Comparison of ENCODE assay signal across 19 mouse cellular contexts in the genomic region with DNA sequence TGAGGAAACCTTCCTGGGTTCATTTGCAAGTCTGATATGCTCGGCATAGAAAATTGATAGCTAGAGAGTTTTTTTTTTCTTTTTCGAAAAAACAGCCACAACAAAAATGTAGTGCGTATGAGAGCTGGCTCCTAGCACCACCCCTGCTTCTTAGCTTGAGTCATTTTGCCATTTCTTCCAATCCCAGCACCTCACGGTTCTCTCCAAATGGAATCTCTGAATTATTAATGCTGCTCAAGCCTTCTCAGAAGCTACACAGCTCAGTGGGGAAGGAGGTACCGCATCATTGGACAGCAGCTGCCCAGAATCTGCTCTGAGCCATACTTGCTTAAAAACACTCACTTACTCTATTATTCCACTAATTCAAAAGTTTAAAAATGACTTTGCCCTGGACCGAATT.
DNase-seq lines count a peak whose midpoint lies in the region; ATAC-seq and TF ChIP-seq lines count a peak whose summit lies in the region.
"Had no signal": no experiment of that assay in that cellular context is flagged by ENCODE, and none has a peak within 500 bp of the region (broad histone marks: within the 10 kb centered on the region; RNA-seq: fewer than 3 reads in every experiment).

No protein-coding gene starts in this region.

- no peak overlapping the region for H3K9ac ChIP-seq in heart, embryonic 12.5 days
- no peak overlapping the region for H3K9ac ChIP-seq in hindbrain, embryonic 16.5 days (ENCODE audit: low read depth, low read length)
- H3K9ac ChIP-seq in neural tube, embryonic 14.5 days (replicated peaks; ENCODE audit: low read depth, low read length): no peak overlapping the region
- H3K9ac ChIP-seq: limb, embryonic 13.5 days; liver, embryonic 14.5 days had no signal

- no peak for TF ChIP-seq CTCF in brain, embryonic 14.5 days (IDR thresholded peaks at IDR 0.05; ENCODE audit: borderline replicate concordance, extremely low read depth, insufficient read depth, insufficient read length)

- H3K27ac ChIP-seq in heart, embryonic 12.5 days (ENCODE audit: poor library complexity, severe bottlenecking): no peak overlapping the region
- H3K27ac ChIP-seq in hindbrain, embryonic 16.5 days (ENCODE audit: low read depth, low read length): peak overlapping the region; percentile 64
- no peak overlapping the region for H3K27ac ChIP-seq in neural tube, embryonic 14.5 days (ENCODE audit: low read depth, low read length)
- H3K27ac ChIP-seq: limb, embryonic 13.5 days; liver, embryonic 14.5 days had no signal

- 73% methylated on average over 6 of the region's 6 CpGs for WGBS in heart, embryonic 12.5 days
- WGBS in hindbrain, embryonic 16.5 days: 35% methylated on average over 6 of the region's 6 CpGs
- WGBS in neural tube, embryonic 14.5 days: 34% methylated on average over 6 of the region's 6 CpGs

- H3K4me2 ChIP-seq in heart, embryonic 12.5 days: no peak overlapping the region
- H3K4me2 ChIP-seq in hindbrain, embryonic 16.5 days (ENCODE audit: low read length): peak overlapping the region; percentile 39
- peak overlapping the region; percentile 21; the same call in 1 of the 2 replicates for H3K4me2 ChIP-seq in neural tube, embryonic 14.5 days (ENCODE audit: low read depth, low read length)
- H3K4me2 ChIP-seq: limb, embryonic 13.5 days had no signal

- H3K4me1 ChIP-seq in heart, embryonic 12.5 days (replicated peaks): no peaks in the 10 kb centered on the region
- peaks cover 9% of the 10 kb centered on the region for H3K4me1 ChIP-seq in hindbrain, embryonic 16.5 days (ENCODE audit: control insufficient read depth, insufficient read depth, low read depth, low read length)
- H3K4me1 ChIP-seq in neural tube, embryonic 14.5 days (ENCODE audit: control insufficient read depth, insufficient read depth, low read length): peaks cover 16% of the 10 kb centered on the region
- H3K4me1 ChIP-seq: megakaryocyte, embryonic 14.5 days had no signal

- ATAC-seq in heart, embryonic 12.5 days (ENCODE audit: insufficient number of reproducible peaks, low FRiP score): no peak
- peak; percentile 77 for ATAC-seq in hindbrain, embryonic 16.5 days
- peak; percentile 77 for ATAC-seq in neural tube, embryonic 14.5 days (ENCODE audit: low read depth)
- ATAC-seq in megakaryocyte, adult 5-6 weeks (ENCODE audit: poor library complexity, severe bottlenecking): no peak
- ATAC-seq: lung, postnatal 0 days had no signal

- no peak for TF ChIP-seq POLR2A in brain, embryonic 14.5 days (IDR thresholded peaks at IDR 0.05; ENCODE audit: borderline replicate concordance, extremely low read depth, insufficient read depth, insufficient read length, poor library complexity, severe bottlenecking)

- no peaks in the 10 kb centered on the region for H3K27me3 ChIP-seq in heart, embryonic 12.5 days (replicated peaks)
- H3K27me3 ChIP-seq in hindbrain, embryonic 16.5 days (replicated peaks; ENCODE audit: control insufficient read depth, insufficient read depth, low read length): no peaks in the 10 kb centered on the region
- no peaks in the 10 kb centered on the region for H3K27me3 ChIP-seq in neural tube, embryonic 14.5 days (ENCODE audit: control insufficient read depth, insufficient read depth, low read length)
- H3K27me3 ChIP-seq: limb, embryonic 13.5 days; megakaryocyte, embryonic 14.5 days had no signal

- no peak overlapping the region for H3K4me3 ChIP-seq in heart, embryonic 12.5 days
- no peak overlapping the region for H3K4me3 ChIP-seq in hindbrain, embryonic 16.5 days (ENCODE audit: low read length)
- H3K4me3 ChIP-seq in neural tube, embryonic 14.5 days (ENCODE audit: low read depth, low read length): no peak overlapping the region
- H3K4me3 ChIP-seq: limb, embryonic 13.5 days; megakaryocyte, embryonic 14.5 days had no signal

- no peaks in the 10 kb centered on the region for H3K36me3 ChIP-seq in heart, embryonic 12.5 days
- no peaks in the 10 kb centered on the region for H3K36me3 ChIP-seq in hindbrain, embryonic 16.5 days (ENCODE audit: control insufficient read depth, insufficient read depth, low read length)
- no peaks in the 10 kb centered on the region for H3K36me3 ChIP-seq in neural tube, embryonic 14.5 days (ENCODE audit: control insufficient read depth, insufficient read depth, low read length)
- H3K36me3 ChIP-seq: limb, embryonic 13.5 days had no signal

- DNase-seq in heart, adult 11 months: peak; percentile 1
- DNase-seq in brain, embryonic 14.5 days (ENCODE audit: low read depth): peak; percentile 73
- no peak for DNase-seq in ovary, postnatal 36 days (ENCODE audit: low spot score)
- DNase-seq in adrenal gland, postnatal 25 days: no peak
- DNase-seq: adrenal gland, adult 8-10 months; cerebellum, adult 2 months; heart, postnatal 4 days; kidney, adult 18-20 months; kidney, postnatal 14 days; layer of hippocampus, adult 9-11 months; thymus, postnatal 4 days had no signal

- no peaks in the 10 kb centered on the region for H3K9me3 ChIP-seq in heart, embryonic 12.5 days (replicated peaks)
- H3K9me3 ChIP-seq in hindbrain, embryonic 16.5 days (ENCODE audit: control insufficient read depth, low read length): no peaks in the 10 kb centered on the region
- H3K9me3 ChIP-seq in neural tube, embryonic 14.5 days (ENCODE audit: control insufficient read depth, low read length): no peaks in the 10 kb centered on the region
- H3K9me3 ChIP-seq: limb, embryonic 13.5 days had no signal

Comparison
In these comparisons a context has a peak if more than half of its experiments do, and no peak if none do; other contexts are left out.
1. DNase-seq: peak in heart, adult 11 months (single experiment) and brain, embryonic 14.5 days (single experiment); none in ovary, postnatal 36 days (single experiment) and adrenal gland, postnatal 25 days (single experiment).
2. ATAC-seq: peak in hindbrain, embryonic 16.5 days (single experiment) and neural tube, embryonic 14.5 days (single experiment); none in heart, embryonic 12.5 days (single experiment) and megakaryocyte, adult 5-6 weeks (single experiment).